Mouse (Mus musculus) liver, embryonic 14.5 days (tissue): Measurements from ENCODE around the gene Gse1.

Source experiments
- CTCF ChIP-seq: IDR thresholded peaks from 2 replicates; pipeline ENCODE4 v1.5.1; 2016; ENCODE audit warnings: antibody characterized with exemption, low read depth, control low read depth
- EP300 ChIP-seq: IDR thresholded peaks from 2 replicates; pipeline ENCODE4 v1.6.1; 2016; ENCODE audit warnings: antibody characterized with exemption, low read depth

DNA sequence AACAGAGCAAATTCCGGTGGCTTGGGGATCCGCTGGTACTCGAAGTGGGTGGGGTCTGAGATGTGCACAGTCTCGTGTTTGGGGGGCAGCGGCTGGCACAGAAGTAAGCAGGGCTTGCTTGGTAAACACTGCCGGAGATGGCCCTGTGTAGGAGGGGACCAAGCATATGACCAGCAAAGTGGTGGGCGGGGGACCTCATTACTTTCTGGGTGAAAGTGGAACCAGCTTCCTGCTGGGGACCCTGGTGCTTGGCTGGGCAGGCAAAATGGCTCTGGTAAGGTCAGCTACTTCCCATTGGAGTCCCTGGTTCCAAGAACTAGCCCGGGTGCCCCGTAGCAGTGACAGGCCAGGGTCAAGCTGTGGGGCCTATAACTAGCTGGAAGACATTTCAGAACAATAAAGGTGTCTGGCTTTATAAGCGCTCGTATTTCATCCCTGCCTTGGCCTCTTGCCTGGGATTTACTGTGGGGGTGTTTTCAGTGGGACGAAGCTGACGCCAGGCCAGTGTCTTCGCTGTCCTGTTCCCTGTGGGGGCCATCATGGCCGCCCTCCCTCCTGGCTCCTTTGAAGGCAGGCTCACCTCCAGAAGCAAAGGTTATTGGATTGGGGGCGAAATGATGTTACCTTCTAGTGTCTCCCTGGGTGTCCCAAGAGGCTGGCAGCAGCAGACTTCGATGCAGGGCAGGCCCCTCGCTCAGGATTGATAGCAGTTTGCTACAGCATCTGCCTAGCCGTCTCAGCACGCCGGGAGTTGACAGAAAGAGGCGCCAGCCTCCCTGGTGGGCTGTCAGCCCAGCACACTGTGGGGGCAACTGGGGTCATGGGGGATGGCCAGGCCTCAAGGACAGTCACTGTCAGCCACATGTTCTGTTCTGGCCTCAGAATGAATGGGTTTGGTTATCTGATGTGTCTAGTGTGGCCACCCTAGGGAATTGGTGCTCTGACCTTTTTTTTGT, 148.9 kb downstream of the Gse1 start:
- no peak for TF ChIP-seq CTCF
- TF ChIP-seq EP300, result no peak
